Mouse (Mus musculus): Measurements from ENCODE around the gene Ninj1.

DNA sequence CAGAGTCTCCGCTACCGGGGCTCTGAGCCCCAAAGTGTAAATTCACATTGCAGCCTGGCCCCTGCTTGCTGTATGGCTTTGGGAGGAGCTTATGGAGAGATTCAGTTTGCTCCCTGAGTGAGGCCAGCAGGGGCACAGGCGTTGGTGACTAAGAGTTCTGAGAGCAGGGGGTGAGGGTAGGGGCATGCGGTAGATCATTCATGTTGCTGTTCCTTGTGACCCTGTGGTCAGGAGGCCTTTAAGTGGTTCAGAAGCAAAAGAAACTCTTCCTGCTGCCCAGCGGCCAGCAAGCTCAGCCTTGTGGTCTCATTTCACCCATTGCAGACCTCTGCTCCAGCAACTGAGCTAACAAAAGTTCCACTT lies 4.4 kb downstream of the Ninj1 start:
- TF ChIP-seq CTCF (IDR thresholded peaks at IDR 0.05 in 2 of 3, conservative IDR thresholded peaks at IDR 0.05 in 1 of 3; ENCODE audit: control insufficient read depth in 1 of 3, insufficient read depth in 1 of 3, low read depth in 2 of 3, low read length in 3 of 3, poor library complexity in 1 of 3, severe bottlenecking in 1 of 3) (no peak), MAZ (IDR thresholded peaks at IDR 0.05; ENCODE audit: low read depth, low read length) (no peak), EP300 (IDR thresholded peaks at IDR 0.05; ENCODE audit: low read depth in 1 of 2, low read length in 2 of 2) (no peak), POLR2AphosphoS5 (IDR thresholded peaks at IDR 0.05; ENCODE audit: borderline replicate concordance, low read depth, low read length) (no peak), USF1 (IDR thresholded peaks at IDR 0.05; ENCODE audit: low read depth, low read length) (no peak), POLR2A (IDR thresholded peaks at IDR 0.05; ENCODE audit: control insufficient read depth in 1 of 2, insufficient read depth in 1 of 2, low read depth in 1 of 2, low read length in 2 of 2, poor library complexity in 1 of 2) (no peak), BHLHE40 (IDR thresholded peaks at IDR 0.05; ENCODE audit: borderline replicate concordance, low read depth, low read length) (no peak)

All from MEL (cell line).